Mouse (Mus musculus) left cerebral cortex, adult 18-20 months (tissue): ENCODE results near the gene Dnajc3. TPM values are rescaled to one million over a fixed set of nuclear protein-coding genes. Genes with fewer than 3 reads are reported as not detected.
A peak's percentile ranks its signal among the peaks of the same experiment; 100 is the strongest.
"Not testable (repeated sequence)": the region's sequence is repeated elsewhere in the genome, so short reads cannot be mapped to it uniquely, and the experiment has no call there.

Source experiments
- DNase-seq, 2 experiments: peaks; one replicate each; pipeline ENCODE4 v3.0.0; 2021 to 2022; ENCODE audit warnings: low spot score in 2 of 2, mixed read lengths in 1 of 2
- total RNA-seq, 2 experiments: library from RNA; stranded (reverse); gene quantifications; 2 replicates each; pipeline ENCODE4 v1.2.3; 2021

The Dnajc3 gene
- total RNA-seq, 2 experiments from 2014 or later, result 38.8 to 44.4 TPM

DNA sequence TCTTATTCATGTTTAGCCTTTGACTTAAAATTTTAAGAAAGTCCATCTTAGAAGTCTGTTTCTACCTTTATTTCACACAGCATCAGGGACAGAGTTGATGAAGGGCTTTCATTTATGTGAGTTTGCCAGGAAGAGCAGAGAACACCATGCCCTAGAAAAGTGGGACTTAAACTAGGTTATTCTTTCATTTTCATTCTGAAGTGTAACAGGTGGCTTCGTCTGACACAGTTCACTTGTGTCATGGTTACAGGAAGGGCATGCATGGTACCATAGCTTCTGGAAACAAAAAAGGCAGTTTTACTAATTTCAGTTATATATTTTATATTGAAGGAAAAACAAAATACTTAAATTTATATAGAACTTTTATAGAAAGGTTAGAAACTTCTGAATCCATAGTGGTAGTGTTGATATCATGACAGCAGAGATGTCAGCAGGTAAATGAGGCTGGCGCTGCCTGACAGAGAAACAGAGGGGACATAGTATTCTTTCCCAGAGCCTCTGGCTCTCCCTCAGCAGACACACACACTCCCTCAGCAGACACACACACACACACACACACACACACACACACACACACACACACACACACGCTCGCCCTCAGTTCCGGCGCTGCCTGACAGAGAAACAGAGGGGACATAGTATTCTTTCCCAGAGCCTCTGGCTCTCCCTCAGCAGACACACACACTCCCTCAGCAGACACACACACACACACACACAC is 44.1 kb downstream of the Dnajc3 start:
- not testable (repeated sequence) for DNase-seq

DNA sequence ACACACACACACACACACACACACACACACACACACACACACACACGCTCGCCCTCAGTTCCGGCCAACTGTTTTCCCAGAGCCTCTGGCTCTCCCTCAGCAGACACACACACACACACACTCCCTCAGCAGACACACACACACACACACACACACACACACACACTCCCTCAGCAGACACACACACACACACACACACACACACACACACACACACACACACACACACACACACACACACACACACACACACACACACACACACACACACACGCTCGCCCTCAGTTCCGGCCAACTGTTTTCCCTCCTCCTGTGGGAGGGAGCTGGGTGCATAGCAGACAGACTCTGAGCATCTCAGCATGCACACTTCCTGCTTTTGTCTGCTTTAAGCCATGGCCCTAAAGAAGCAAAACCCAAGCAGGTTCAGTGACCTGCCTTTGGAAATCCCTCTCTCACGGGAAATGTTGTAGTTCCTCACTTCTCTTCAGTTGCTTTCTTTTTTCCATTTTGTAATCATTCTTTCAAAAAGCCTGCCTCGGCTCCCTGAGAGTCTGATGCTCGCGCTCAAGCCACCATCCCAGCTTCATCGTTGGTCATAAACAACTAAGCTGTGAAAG is 44.8 kb downstream of the Dnajc3 start:
- not testable (repeated sequence) for DNase-seq

DNA sequence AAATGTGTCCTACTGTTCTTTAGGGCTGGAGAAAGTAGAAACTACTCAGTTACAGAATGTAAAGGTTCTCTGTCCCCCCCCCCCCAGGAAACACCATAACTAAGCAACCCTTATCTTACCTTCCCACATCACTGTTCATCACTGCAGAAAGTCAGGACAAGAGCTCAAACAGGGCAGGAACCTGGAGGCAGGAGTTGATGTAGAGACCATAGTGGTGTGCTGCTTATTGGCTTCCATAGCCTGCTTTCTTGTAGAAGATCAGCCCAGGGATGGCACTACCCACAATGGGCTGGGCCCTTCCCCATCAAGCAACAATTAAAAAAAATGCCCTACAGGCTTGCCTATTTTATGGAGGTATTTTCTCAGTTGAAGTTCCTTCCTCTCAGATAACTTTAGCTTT is 45.6 kb downstream of the Dnajc3 start:
- DNase-seq, result no peak

DNA sequence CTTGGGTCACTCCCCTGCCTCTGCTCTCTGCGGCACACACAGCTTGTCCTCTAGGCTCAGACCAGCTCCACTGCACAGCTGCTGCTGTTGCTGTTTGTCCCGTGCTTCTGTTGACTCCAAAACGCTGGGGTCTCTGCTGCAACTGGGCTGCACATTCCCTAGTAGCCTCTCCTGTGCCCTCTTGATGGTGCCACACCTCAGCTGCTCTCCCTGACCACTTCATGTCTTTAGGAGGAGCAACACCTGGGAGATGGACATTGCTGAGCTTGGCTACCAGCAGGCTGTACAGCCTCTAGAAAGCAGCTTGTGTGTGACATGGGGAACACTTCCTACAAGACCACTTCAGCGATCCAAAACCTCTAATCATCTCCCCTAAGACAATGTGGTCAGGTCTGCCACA is 46.4 kb downstream of the Dnajc3 start:
- DNase-seq, result no peak

DNA sequence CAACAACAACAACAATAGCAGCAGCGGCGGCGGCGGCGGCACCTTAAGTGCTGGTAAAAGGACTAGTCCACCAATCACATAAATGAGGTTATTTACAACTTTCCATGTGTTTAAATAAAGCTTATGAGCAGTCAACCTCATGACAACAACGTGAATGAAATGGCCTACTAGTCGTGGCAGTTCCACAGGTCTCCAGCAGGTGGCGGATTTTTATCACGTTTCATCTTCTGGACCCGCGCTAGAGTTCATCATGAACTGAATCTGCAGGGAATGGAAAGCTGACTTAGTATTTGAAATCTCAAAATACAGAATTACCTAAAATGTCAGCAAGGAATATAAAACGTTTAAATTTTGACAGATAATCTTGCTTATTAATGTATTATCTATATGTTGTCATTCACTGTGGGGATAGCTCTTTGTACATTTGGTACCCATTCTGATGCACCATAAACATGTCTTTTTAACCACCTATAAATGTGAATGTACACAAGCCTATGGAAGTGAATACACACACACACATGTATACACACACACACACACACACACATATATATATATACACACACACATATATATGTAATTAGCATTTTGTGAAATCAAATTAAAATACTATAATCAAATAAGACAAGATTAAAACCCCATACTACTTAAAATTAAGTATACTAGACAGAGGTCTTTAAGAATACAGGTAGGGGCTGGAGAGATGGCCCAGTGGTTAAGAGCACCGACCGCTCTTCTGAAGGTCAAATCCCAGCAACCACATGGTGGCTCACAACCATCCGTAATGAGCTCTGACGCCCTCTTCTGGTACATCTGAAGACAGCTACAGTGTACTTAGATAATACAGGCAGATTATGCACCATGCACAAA is 49.1 kb downstream of the Dnajc3 start:
- DNase-seq, result peak; percentile 65 to 73

DNA sequence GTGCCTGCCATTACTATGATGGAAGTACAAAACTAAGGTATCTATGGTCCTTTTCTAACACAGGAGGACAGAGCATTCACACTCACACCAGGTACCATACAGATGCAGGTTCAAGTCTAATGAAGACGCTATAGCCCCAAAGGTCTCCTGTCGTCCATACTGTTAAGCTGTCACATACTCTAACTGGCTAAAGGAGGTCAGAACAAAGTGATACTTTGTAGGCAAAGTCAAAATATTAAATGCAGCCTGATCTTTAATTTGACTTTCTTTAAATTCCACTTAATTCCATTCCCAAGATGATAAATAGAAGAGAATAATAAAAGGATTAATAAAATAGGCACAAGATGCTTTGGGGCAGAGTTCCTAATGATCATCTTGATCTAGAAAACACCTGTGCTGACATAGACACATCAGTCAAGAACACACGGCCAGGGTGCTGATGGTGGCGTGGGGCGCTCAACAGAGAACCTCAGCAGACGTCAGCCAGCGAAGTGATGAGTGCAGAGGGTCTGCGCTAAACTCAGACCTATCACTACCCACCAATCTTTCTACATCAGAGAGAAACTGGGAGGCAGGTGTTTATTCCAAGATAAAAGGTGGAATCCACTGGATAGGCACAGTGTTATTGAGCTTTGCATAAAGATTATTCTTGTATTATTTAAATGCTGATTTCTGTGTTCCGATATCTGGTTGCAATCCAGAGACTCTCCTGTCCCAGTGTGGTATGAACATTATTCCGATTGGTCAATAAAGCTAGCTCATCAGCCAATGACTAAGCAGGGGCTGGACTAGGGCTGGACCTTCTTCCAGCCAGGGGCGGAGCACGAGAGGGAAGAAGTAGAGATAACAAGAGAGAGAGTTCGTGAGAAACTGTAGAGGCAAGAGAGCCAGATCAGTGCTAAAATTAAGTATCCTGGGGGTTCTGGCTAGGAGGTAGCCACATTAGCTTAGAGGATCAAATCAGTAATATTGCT is 50.0 kb downstream of the Dnajc3 start:
- no peak for DNase-seq

DNA sequence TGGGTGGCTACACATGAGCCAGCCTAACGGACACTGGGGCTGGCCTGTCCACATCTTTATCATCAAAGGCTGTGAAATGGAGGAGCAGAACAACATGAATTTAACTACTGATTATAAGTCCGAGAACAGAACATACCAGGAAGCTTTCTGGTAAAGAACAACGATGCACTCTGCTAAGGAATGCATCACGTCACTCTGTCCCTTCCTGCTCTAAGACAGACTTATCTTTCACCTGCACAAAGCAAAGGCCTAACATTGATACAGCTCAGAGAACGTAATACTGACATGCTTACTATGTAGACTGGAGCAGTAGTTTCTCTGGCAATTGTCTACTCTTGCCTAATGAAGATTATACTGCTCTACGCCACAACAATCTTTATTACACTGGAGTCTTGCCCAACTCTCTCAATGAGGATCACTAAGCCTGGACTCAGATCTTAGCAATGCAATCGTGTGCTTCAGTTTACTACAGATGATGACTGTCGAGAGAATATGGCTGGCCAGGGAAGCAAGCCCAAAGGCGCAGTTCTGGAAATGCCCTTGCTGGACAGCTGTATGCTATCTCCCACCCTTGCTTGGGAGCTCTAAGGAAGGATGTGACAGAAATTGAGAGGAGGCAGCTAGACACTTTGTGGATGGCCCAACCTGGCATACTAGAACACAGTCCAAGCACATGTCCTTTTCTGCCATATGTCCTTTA is 57.6 kb downstream of the Dnajc3 start:
- no peak for DNase-seq

DNA sequence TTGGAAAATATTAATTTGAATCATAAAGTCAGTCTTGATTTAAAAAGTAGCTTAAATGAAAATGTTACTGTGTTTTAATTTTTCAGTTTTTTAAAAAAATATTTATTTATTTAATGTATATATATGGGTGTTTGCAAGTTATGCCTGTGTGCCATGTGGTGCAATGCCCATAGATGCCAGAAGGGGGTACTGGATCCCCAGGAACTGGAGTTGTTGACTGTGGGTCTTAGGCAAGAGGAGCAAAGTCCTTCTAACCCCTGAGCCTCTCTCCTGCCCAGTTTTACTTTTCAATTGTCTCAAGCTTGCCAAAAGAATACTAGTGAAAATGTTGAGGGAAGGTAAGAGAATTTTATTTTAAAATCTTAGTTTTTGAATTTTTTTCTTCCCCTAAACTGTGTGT is 65.5 kb downstream of the Dnajc3 start:
- no peak for DNase-seq

DNA sequence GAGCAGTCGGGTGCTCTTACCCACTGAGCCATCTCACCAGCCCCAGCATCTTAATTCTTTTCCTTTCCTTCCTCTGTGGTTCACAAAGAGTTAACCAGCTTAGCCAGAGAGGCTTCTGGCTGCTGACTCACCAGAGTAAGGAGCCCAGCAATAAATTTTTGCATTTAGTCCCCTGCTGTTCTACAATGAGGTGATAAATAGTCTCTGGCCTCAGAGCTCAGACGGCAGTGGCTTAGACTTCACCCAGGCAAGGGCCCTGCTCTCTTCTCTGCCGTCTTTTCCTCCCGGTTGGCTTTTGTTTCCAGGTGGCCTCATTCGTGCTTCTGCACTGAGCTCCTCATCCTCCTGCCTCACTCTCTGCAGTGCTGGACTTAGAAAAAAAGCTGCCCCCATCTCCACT is 68.1 kb downstream of the Dnajc3 start:
- DNase-seq, result no peak

DNA sequence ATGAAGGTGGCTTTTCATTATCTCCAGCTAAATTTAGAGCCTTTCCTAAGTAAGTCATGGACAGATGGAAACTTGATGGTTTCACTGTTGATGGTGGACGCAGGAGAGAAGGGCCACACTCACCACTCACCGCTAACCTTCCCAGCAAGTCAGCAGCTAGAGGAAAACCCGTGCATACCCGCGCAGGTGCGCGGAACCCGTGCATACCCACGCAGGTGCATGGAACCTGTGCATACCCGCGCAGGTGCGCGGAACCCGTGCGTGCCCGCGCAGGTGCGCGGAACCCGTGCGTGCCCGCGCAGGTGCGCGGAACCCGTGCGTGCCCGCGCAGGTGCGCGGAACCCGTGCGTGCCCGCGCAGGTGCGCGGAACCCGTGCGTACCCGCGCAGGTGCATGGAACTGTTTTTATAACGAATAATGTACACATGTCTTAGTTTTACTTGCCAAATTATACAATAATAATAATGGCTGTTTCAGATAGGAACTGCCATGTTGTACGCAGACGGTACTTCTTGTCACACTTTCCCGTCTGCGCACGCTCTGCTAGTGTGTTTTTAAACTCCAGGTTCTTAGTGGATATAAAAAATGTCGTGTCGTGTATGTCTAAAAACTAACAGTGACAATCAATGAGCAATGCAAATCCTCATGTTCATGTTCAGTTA is 68.8 kb downstream of the Dnajc3 start:
- DNase-seq, result no peak

DNA sequence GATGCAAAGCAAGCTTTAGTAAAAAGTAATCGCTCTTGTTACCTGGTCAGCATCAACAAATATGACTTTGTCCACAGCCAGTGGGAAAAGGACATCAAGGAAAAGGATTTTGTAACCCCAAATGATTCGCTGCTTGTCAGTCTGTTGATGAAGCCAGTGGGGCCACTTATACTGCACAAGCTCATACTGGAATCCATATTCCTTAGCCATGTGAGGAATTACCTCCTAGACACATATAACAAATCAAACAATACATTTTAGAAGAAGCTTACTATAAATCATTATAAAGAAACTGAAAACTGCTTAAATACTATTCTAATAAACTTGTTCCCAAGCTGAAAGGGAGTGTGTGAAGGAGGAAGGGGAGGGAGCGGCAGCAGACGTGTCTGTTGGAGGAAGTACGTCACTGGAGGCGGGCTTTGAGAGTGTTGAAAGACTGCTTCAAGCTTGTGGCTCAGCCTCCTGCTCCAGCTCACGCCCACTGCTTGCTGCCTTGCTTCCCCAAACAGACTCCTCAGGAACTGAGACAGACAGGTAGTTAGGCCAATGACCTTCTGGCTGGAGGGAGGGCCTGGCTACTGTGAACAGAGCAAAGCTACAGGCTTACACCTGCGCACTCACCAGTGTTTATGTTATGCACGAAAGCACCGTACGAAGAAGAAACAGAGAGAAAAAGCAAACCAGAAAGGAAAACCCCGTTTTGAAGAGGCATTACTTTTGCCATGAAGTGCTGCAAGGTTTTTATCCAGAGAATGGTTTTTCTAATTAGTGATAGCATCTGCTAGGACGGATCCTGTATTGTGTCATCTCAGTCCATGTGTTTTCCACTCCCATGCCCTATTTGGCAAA is 69.6 kb downstream of the Dnajc3 start:
- DNase-seq, result peak; percentile 97 to 98

DNA sequence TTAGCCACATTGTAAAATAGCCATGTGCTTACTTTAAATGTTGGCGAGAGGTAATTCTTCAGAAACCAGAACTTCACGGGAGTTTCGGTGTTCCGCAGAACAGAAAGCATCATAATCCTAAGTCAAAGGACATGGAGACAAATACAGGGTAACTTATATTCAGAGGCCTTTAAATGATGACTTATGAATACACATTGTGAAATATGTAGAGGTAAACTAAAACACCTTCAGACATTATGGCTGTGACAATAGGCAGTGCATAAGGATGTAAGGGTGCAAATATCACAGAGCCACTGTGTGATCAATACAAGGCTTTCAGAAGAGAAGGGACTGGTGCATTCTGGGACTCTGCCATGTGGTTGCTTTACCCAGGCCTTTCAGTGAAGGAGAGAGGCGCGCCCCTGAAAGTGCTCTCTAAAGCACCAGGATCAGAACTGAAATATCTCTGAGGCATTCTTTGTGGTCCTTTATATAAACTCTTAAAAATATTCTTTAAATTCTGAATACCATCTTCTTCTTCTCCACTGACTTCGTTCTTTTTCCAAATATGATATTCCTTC is 70.3 kb downstream of the Dnajc3 start:
- DNase-seq, result no peak

DNA sequence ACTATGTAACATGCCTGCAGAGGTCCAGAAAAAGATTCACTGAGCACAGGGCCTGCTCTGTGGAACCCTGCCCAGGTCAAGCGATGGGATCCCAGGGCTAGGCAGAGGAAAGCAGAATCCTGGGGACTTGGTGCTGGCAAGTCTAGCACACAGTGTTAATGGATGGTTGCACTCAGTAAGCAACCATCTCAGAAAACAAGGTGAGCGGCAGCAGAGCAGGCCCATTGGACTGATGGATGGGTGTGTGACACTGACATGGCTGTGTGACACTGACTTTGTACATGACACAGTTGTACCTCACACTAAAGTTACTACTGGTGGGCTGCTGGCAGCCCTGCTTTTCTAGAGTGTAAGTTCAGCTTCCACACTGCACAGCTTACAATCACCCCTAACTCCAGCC is 71.8 kb downstream of the Dnajc3 start:
- DNase-seq, result no peak

DNA sequence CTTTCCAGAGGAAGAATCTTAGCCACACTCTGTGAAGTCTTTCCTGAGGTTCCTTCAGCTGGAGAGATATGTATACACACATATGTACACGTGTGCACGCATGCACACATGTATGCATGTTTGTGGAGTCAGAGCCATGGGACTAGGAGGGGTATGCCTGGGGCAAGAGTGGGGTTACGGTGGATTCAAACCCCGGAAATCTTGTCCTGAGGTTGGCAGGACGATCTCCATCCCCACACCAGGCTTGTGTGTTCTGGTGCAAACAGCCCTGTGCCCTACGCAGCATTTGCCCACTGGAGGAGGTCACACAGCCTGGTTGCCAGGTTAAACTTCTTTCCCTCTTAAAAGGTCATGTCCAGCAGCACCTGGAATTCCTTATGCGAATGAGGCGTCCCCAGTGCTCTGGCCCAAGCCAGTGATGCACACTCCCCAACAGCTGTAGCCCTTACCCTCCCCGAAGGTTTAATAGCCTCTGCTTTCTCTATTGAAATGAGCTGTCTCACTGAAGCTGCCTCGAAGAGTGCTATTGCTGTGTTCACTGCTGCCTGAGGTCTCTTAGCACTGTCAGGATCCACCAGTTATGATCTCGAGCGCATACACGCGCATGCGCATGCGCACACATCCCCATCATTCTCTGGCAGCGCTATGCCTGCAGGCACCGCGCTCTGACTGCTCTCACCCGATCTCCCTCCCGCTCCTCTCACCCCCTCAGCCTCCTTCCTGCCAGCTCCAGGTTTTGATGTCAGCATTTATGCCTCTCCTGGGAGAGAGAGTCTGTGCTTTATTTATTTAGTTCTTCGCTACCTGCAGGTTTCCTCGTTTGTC is 75.0 kb downstream of the Dnajc3 start:
- peak; percentile 68 to 78 for DNase-seq

DNA sequence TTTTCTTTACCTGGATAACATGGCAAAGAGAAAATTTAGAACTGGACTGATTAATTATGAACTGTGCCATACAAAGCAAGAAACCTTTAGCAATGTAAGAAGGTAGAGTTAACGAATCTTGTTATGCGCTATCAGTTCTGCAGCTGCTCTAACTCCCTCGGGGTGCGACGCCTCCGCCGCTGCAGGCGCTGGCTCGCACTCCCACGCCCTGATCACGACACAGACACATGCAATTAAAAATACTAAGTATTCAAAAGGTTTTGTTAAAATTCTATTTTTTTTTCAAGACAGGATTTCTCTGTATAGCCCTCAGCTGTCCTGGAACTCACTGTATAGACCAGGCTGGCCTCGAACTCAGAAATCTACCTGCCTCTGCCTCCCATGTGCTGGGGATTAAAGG is 75.8 kb downstream of the Dnajc3 start:
- peak; percentile 22 to 34 for DNase-seq

DNA sequence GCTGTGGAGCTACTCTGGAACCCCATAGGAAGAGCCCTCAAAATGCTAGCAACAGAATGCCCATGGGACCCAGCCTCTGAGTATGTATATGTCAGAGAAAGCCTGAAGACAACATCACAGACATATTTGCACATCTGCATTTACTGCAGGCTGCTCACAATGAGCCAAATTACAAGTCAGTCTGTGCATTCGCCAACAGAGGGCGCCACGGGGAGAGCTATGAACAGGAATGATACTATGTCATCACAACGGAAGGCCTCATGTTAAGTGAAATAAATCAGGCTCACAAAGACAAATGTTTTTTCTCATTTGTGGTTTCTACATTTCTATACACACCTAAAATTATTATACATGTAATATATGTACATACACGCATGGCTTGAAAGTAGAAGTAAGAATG is 88.1 kb downstream of the Dnajc3 start:
- DNase-seq, result no peak

DNA sequence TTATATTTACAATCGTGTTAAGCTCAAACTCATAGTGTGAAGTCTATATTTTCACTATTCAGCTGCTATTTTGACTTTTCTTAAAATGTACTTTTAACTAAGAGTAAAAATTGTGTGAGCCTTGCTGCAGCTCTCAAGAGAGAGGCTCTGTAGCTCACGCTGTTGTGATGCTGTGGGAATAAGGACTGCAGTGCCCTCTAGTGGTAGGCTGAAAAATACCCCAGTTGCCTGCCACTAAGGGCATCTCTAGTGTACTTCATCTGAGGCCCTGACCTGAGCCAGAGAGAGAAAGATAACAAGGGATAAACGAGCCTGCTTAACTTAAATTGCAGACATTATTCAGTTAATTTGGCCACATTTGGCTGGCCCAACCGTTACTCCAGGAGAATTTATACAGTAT is 89.4 kb downstream of the Dnajc3 start:
- DNase-seq, result peak; percentile 45 to 51
